Mouse (Mus musculus) E14TG2a.4 (cell line): ENCODE measurements around the gene Dpf3.

ENCODE experiments used
- CTCF ChIP-seq: conservative IDR thresholded peaks from 2 replicates; pipeline ENCODE4 v1.5.1; 2014; ENCODE audit warnings: low read length
- NANOG ChIP-seq: IDR thresholded peaks from 2 replicates; pipeline ENCODE4 v1.6.1; 2014; ENCODE audit warnings: borderline replicate concordance, low read length, mixed read lengths
- POU5F1 ChIP-seq: IDR thresholded peaks from 2 replicates; pipeline ENCODE4 v1.6.1; 2014; ENCODE audit warnings: low read length, borderline replicate concordance

DNA sequence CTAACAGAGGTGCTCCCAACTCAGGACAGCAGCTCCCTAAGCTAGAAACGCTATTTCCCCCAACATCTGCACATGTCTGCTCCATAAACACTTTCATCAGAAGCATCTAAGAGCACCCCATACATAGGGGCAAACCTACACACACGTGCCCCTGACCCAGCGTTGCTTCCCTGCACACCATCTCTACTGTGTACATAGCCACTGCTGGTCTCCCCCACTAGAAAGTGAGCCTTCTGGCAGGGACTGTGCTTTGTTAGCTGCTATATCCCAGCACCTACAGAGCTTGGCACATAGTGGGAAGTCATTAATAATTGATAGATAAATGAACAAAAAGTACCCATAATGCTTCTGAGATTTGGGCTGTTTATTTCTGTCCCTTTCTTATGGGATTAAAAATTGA lies 27.2 kb downstream of the Dpf3 start:
- TF ChIP-seq CTCF = no peak
- TF ChIP-seq POU5F1 = no peak
- no peak for TF ChIP-seq NANOG
